Mouse (Mus musculus) layer of hippocampus, postnatal 14 days (tissue): ENCODE measurements at regions not wholly inside any gene's neighbourhood (a gene's known extent, or its start where the extent isn't known, plus 50 kb on each side); places are given as distances from the start of the nearest gene placed in this dataset.
A peak's percentile ranks its signal among the peaks of the same experiment; 100 is the strongest.

Source experiments
- DNase-seq, 2 experiments: peaks; one replicate each; pipeline ENCODE4 v3.0.0; 2021 to 2022; ENCODE audit warnings: low spot score in 2 of 2, mixed read lengths in 1 of 2

- DNase-seq, result no peak
These were observed 209.8 kb upstream of the Arid1b start for GRCm38 (mm10) chr17:4784296-4784695.

DNA sequence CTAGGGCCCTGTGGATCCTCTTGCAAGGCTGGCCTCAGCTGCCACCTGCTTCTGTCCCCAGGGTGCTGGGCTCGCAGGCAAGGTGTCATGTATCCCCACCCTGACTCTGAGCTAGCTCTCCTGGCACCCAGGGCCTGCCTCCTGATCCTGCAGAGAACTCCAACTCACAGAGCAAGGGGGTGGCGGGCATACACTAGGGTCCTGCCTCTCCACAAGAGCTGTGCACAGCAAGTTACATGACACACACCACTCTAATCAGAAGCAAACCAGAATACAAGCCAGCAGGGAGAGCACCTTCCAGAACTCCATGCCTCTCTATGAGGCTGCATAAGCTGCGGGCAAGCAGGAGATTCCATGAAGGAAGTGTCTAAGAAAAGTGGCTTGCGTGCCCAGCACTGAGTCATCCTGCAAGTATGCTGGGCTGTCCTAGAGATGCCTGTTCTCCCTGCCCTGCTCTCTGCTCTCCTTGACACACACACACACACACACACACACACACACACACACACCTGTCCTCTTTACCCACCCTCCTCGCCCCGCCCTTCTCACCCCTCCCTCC is 208.8 kb upstream of the Arid1b start:
- DNase-seq, result no peak

- DNase-seq, result no peak
These were observed 207.6 kb upstream of the Arid1b start for GRCm38 (mm10) chr17:4786524-4786923.

GRCm38 (mm10) chr17:4791873-4792272 is 202.3 kb upstream of the Arid1b start:
- no peak for DNase-seq

DNA sequence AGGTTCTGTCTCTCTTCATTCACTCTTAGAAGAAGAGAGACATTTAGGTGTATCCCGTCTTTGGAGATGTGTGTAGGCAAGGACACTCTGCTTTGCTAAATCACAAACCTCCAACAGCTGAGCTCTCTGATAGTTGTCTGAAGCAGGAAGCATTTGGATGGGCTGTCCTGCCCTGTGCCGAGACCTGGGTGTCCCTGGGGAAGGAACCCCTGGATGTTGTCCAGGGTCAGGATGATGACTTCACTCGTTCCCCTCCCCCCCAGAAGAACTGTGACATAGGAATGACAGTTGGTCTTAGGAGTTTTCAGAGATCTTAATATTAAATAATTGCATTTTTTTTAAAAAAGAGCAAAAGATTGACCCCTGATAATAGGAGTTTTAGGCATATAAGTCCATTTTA is 197.9 kb upstream of the Arid1b start:
- DNase-seq, result no peak

- no peak for DNase-seq
These were observed 190.1 kb upstream of the Arid1b start for GRCm38 (mm10) chr17:4804013-4804412.

GRCm38 (mm10) chr17:4806051-4806450 is 188.1 kb upstream of the Arid1b start:
- no peak for DNase-seq

GRCm38 (mm10) chr17:4808926-4809325 is 185.2 kb upstream of the Arid1b start:
- no peak for DNase-seq

GRCm38 (mm10) chr17:4813232-4813631 is 180.9 kb upstream of the Arid1b start:
- DNase-seq, result no peak

- DNase-seq, result no peak
These were observed 180.5 kb upstream of the Arid1b start for GRCm38 (mm10) chr17:4813666-4814065.

- DNase-seq, result no peak
These were observed 168.8 kb upstream of the Arid1b start for GRCm38 (mm10) chr17:4825221-4825895.

GRCm38 (mm10) chr17:4834065-4834464 is 160.1 kb upstream of the Arid1b start:
- DNase-seq, result peak; percentile 9 to 31

DNA sequence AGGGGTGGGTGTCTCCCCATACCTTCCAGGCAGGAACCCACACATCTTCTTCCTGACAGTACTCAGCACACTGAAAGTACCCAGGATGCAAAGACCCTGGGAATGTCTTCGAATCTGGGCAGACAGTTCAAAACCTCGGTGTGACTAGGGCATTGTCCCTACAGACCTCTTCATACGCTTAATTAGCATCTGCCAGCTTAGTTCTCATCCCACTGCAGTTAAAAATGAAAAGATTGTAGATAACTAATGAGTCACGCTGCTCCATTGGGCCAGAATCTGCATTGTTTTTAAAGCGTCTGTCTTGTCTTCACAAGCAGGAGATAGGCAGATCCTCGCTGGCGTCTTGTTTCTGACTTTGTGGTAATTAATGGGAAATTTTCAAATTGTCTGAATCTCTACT is 159.6 kb upstream of the Arid1b start:
- DNase-seq, result peak in 1 of 2 experiments; percentile 10

- peak; percentile 16 to 19 for DNase-seq
These were observed 158.9 kb upstream of the Arid1b start for GRCm38 (mm10) chr17:4835065-4835705.

- no peak for DNase-seq
These were observed 154.0 kb upstream of the Arid1b start for GRCm38 (mm10) chr17:4840123-4840522.

DNA sequence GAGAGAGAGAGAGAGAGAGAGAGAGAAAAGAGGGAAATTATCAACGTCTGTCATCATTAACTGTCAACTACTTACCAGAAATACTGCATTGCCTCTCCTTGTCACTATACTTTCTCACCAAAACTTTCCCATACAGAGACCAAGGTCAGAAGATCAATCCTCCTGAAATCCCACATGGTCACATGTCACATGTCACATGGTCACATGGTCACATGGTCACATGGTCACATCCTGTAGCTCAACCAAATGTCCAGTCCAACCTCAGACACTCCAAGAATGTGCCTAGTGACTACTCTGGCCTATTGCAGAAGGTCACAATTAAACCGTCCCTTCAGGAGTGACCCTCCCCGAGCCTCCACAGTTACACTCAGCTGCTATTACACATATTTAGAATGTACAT is 135.8 kb upstream of the Arid1b start:
- no peak for DNase-seq

GRCm38 (mm10) chr17:4864901-4865300 is 129.2 kb upstream of the Arid1b start:
- no peak for DNase-seq

DNA sequence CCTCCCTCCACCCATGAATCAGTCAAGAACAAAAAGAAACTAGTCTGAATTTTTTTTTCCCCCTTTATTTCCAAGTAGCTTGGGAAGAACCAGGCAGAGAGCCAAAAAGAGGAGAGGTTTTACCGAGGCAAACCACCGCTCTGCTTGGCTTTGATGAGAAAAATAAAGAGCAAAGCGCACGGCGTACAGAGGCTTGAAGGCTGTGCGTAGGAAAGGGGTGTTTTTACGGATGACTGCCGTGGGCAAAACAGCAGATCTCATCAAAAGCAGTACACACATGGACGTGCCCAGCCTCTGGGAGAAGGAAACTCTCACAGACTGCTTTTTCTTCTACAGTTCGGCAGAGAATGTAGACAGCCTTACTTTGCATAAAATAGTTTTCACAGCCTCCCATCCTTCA is 128.5 kb upstream of the Arid1b start:
- DNase-seq, result peak; percentile 21 to 44

DNA sequence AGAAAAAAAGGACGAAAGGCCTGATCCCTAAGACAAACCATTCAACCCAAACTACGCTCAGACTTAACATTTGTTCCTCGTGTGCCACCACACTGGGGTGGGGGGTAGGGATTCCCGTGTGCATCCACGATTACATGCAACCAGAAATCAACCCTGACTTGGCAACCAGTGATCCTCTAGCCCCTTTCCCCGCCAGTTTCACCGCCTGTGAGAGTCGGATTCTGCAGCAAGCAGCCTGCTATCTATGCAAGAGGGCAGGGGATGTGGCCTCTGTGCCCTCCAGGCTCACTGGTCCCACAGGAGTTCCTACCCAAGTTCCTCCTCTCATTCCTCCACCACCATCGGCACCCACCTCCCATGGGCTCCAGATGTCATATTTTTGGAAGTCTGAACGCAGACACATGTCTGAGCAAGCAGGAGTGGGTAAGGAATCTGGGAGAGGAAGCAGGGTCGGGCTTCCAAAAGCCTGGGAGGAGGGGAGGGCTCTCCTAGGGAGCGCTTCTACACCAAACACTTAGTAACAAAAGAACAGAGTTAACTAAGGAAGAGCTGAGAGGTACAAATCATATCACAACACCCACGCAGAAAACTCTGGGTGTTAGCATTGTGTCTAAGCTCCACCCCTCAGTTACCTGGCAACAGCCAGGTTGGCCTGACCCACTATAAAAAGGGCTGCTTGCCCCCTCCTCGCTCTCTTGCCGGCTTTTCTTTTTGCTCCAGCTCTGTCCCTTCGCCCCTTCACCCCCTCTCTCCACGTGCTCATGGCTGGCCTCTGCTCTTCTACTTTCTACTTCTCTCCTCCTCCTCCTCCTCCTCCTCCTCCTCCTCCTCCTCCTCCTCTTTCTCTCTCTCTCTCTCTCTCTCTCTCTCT is 127.9 kb upstream of the Arid1b start:
- peak in 1 of 2 experiments; percentile 11 for DNase-seq

DNA sequence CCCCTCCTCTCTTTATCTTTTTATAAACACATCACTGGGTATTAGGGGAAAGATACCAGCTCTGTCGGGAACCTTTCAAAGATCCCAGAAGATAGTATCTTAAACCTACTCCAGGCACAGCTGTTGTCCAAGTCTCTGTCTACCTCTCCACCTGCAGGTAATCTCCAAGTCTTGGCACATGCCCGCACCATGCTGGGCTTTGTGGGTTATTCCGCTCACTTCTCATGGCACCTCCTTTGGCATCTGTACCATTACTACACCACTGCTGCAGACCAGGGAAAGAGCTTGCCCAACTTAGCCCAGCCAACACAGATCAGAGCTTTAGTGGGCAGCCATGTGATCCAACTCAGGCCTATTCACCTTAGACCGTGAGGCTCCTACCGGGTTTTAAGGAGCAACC is 127.0 kb upstream of the Arid1b start:
- DNase-seq, result no peak

DNA sequence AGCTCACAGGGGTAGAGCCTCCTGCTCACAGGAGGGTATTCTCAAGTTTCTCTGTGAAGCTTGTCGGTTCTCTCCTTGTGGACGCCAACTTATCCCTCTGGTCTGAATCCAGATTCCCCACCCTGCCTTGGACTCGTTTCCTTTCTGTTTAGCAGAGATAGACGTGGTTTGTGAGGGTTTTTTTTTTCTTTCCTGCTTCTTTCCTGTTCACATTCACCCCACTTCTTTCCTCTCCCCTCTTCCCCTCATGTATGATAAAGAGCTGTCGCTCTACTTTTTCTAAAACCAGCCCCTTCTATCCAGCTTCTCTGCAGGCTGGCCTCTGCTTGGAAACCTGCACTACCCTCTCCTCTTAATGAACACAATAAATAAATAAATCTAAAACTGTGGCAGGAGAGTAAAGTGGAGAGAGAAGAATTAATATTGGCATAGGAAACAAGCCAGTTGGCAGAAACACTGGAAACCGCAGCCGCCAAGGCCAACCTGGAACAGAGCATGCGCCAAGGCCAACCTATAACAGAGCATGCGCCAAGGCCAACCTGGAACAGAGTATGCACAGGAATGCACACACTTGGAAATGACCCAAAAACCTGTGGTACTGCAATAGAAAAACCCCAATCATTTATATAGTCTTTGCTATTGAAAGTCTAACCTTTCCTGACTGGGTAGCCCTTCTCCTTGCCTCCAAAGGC is 126.2 kb upstream of the Arid1b start:
- peak in 1 of 2 experiments; percentile 24 for DNase-seq
